Mouse (Mus musculus): ENCODE measurements around the gene Hunk. TPM values are rescaled to one million over a fixed set of nuclear protein-coding genes. Genes with fewer than 3 reads are reported as not detected.

The Hunk gene
- polyA plus RNA-seq, 1 experiment: 2.1 TPM

DNA sequence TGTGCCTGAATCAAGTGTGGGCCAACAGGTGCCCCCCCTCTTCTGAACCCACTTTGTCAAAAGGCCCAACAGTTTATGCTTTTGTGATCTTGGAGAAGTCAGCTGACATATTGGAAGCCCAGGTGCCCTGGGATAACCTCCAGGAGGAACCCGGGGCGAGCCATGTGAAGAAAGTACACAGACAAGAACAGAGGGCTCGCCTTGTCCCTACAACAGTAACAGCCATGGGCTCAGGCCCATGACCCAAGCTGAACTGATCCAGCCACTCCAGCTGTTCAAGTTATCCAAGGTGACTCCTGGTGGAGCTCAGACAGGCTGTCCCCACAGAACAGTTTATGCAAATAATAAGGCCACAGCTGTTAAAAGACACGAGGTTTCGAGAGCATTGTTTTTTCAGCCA, 153.1 kb downstream of the Hunk start:
- DNase-seq (ENCODE audit: low read depth, low spot score): no peak
- WGBS: 49% methylated on average over 5 of the region's 5 CpGs

DNA sequence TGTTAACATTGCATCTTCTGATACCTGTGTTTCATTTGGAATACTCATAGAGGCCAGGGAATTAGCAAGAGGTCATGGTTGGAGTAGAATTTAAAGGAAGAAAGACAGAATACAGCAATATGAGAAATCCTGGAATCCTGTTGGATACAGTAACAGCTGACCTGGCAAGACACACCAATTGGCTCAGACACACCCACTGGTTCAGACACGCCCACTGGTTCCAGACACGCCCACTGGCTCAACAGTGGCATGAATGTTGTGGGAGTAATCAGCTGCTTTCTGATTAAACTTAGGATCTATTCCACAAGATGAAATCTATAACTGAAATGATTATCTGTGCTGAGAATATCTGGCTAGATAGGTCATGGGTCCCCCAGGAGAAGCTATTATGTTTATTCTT, 155.4 kb downstream of the Hunk start:
- DNase-seq (ENCODE audit: low read depth, low spot score): no peak
- WGBS: 53% methylated on average over 2 of the region's 2 CpGs

DNA sequence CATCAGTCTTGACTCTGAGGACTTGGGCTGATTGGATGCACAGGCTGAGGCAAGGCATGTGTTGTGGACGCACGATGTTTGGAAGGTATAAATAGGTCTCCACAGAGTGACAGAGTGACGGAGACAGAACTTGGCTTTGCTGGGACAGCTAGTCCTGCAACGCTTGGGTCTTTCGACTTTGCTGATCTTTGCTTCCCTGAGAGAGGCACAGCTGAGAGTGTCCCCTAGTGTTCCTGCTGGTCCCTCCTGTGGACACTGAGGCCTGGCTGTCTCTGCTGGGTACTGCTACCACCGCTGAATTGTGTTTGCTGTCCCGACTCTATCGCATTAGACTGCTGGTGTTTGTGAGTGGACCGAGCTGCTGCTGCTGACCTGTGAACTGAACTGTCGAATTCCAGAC, 156.6 kb downstream of the Hunk start:
- WGBS: 69% methylated on average over 10 of the region's 10 CpGs
- no peak for DNase-seq (ENCODE audit: low read depth, low spot score)

DNA sequence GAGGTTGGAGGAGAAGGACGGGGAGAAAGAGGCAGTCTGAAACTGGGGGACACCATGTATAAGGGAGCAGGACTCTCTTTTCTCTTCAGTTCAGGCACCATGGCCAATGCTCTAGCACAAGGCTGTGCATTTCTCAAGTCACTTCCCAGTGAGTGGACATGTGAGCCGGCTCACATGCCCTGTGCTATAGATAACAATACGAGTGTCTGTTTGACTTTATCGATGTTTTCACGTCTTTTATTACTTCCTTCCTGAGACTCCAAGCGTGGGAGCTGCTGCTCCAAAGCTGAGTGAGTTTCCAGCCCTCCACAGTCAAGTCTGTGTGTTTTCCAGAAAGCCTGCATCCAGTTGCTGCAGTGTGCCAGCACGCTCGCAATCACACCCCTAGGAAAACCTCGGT, 158.4 kb downstream of the Hunk start:
- WGBS: 32% methylated on average over 9 of the region's 9 CpGs
- DNase-seq (ENCODE audit: low read depth, low spot score): no peak

DNA sequence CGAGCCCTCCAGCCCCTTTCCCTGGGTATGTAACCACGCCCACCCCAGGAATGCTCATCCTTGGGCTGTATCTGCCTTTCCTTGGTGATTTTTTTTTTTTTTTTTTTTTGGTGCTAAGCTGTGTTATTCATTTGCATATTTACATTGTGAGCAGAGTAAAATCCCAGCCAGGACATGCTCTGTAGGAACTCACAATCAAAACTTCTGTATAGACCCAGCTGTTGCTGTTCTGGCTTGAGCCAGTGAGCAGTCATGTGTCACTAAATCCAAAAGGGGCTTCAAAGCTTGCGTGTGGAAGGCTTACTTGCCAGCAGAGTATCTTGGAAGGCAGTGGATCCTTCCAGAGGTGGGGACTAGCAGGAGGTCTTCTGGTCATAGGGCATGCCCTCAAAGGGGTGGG, 159.7 kb downstream of the Hunk start:
- 56% methylated on average over 3 of the region's 3 CpGs for WGBS
- no peak for DNase-seq (ENCODE audit: low read depth, low spot score)

DNA sequence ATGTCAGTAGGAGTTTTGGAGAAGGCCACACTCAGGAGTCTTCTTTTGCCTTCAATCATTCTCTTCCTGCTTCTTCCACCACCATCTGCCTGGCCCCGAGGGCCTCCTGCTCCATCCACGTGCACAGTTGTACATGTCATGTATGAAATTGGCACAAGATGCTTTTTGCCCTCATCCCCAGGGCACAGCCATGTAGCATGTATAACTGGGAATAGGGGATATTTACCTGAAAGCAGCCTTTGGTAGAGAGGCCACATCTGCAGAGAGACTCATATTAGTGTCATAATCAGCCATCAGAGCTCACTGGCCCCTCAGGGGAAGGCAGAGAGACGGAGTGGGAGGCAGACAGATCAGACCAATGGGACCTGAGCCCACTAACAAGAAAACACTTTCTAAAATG, 160.8 kb downstream of the Hunk start:
- no peak for DNase-seq (ENCODE audit: low read depth, low spot score)
- 86% methylated on average over 3 of the region's 3 CpGs for WGBS

DNA sequence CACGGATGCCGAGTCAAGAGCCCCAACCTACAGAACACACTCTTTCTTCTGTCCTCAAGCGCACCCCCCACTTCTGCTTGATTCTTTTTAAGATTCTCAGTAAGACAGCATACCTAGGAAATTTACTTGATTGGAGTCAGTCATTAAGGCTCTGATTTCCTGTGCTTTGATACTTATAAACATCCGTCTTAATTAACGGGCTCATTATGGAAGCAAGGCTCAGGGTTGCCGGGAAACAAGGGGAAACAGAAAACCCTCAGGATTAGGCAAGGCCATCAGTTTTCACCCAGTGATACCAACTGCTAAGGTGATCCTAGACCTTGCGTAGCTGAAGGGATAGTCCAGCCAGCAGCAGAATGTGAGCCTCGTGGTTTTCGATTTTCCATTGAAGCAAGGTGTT, 162.2 kb downstream of the Hunk start:
- 83% methylated on average over 9 of the region's 9 CpGs for WGBS
- DNase-seq (ENCODE audit: low read depth, low spot score): no peak

Other genes starting within 250 kb of the Hunk start
- gene Tiam1, start 242.2 kb upstream of the Hunk start, polyA plus RNA-seq (2012; rRNA removed): 2.8 and 3.3 TPM in 2 replicates
- gene Sod1, start 165.3 kb upstream of the Hunk start, polyA plus RNA-seq (2012; rRNA removed): 371 and 473 TPM in 2 replicates
- 19.6 and 32.8 TPM in 2 replicates for gene Scaf4, start 101.5 kb upstream of the Hunk start, polyA plus RNA-seq (2012; rRNA removed)